Mouse (Mus musculus) embryo, embryonic 11.5 days (tissue): ENCODE results near the gene Ids.
"Not testable (repeated sequence)": the region's sequence is repeated elsewhere in the genome, so short reads cannot be mapped to it uniquely, and the experiment has no call there.

Experiments
- DNase-seq: peaks from one replicate; pipeline ENCODE4 v3.0.0-alpha.2; 2012; ENCODE audit warnings: low read depth, low spot score

Ids gene

GRCm38 (mm10) chrX:70364661-70365613, at the start of gene Ids:
Gene Ids, minus strand, starts transcription at chrX:70365084.
- peak; percentile 71 for DNase-seq

- DNase-seq: not testable (repeated sequence)
Measured at GRCm38 (mm10) chrX:70392636-70393035, 27.8 kb upstream of the Ids start.

- DNase-seq: no peak
Measured at GRCm38 (mm10) chrX:70385962-70386351, 21.1 kb upstream of the Ids start.

- DNase-seq: peak; percentile 56
Measured at GRCm38 (mm10) chrX:70385276-70385961, 20.5 kb upstream of the Ids start, which contains the start of gene 1110012L19Rik. Gene 1110012L19Rik, plus strand, starts transcription at chrX:70385877.

GRCm38 (mm10) chrX:70384917-70385275, 20.0 kb upstream of the Ids start:
- no peak for DNase-seq

- not testable (repeated sequence) for DNase-seq
Measured at GRCm38 (mm10) chrX:70374469-70375110, 9.7 kb upstream of the Ids start.

GRCm38 (mm10) chrX:70369758-70370157, 4.9 kb upstream of the Ids start:
- DNase-seq: not testable (repeated sequence)

GRCm38 (mm10) chrX:70364202-70364601, 682 bp downstream of the Ids start:
- no peak for DNase-seq

GRCm38 (mm10) chrX:70363446-70363845, 1.4 kb downstream of the Ids start:
- no peak for DNase-seq

- no peak for DNase-seq
Measured at GRCm38 (mm10) chrX:70362985-70363384, 1.9 kb downstream of the Ids start.

- peak; percentile 22 for DNase-seq
Measured at GRCm38 (mm10) chrX:70330202-70330843, 34.6 kb downstream of the Ids start.

- DNase-seq: no peak
Measured at GRCm38 (mm10) chrX:70328530-70329143, 36.2 kb downstream of the Ids start.

- DNase-seq: no peak
Measured at GRCm38 (mm10) chrX:70327656-70328055, 37.2 kb downstream of the Ids start.

- DNase-seq: peak; percentile 27
Measured at GRCm38 (mm10) chrX:70319254-70319653, 45.6 kb downstream of the Ids start.

GRCm38 (mm10) chrX:70314949-70315641, 49.8 kb downstream of the Ids start:
- no peak for DNase-seq
